Mouse (Mus musculus) regulatory T cell (primary cell): ENCODE data around the gene Ccdc167.
"Not testable (repeated sequence)": the region's sequence is repeated elsewhere in the genome, so short reads cannot be mapped to it uniquely, and the experiment has no call there.

Source experiments
- in situ Hi-C: fragments of 300-600 bp; cut with MboI, MseI; formaldehyde crosslinking; loops from one replicate; pipeline ENCODE4 v1.15.1; 2025; ENCODE audit warnings: high pct_unique_total_duplicates

The Ccdc167 gene

GRCm38 (mm10) chr17:29719628-29720575, 3.1 kb upstream of the Ccdc167 start:
- in situ Hi-C loops: no loop called here

- in situ Hi-C loops: no loop called here
Observed at GRCm38 (mm10) chr17:29718660-29719059, 1.8 kb upstream of the Ccdc167 start.

GRCm38 (mm10) chr17:29713734-29714133, 3.1 kb downstream of the Ccdc167 start:
- in situ Hi-C loops: not testable (repeated sequence)

- in situ Hi-C loops: no loop called here
Observed at GRCm38 (mm10) chr17:29712565-29712964, 4.3 kb downstream of the Ccdc167 start.

- in situ Hi-C loops: no loop called here
Observed at GRCm38 (mm10) chr17:29711745-29712431, 5.0 kb downstream of the Ccdc167 start.

- in situ Hi-C loops: no loop called here
Observed at GRCm38 (mm10) chr17:29711076-29711744, 5.6 kb downstream of the Ccdc167 start.

GRCm38 (mm10) chr17:29710562-29711044, 6.2 kb downstream of the Ccdc167 start:
- in situ Hi-C loops: no loop called here

GRCm38 (mm10) chr17:29708783-29709182, 8.1 kb downstream of the Ccdc167 start:
- in situ Hi-C loops: no loop called here

- in situ Hi-C loops: no loop called here
Observed at GRCm38 (mm10) chr17:29706981-29707545, 9.8 kb downstream of the Ccdc167 start.

GRCm38 (mm10) chr17:29705881-29706280, 11.0 kb downstream of the Ccdc167 start:
- in situ Hi-C loops: no loop called here

- in situ Hi-C loops: no loop called here
Observed at GRCm38 (mm10) chr17:29704781-29705180, 12.1 kb downstream of the Ccdc167 start.

GRCm38 (mm10) chr17:29702938-29703710, 13.7 kb downstream of the Ccdc167 start:
- in situ Hi-C loops: no loop called here

GRCm38 (mm10) chr17:29700573-29700972, 16.3 kb downstream of the Ccdc167 start:
- in situ Hi-C loops: no loop called here

GRCm38 (mm10) chr17:29698421-29698820, 18.4 kb downstream of the Ccdc167 start:
- in situ Hi-C loops: no loop called here

GRCm38 (mm10) chr17:29696940-29697339, 19.9 kb downstream of the Ccdc167 start:
- in situ Hi-C loops: no loop called here

- in situ Hi-C loops: no loop called here
Observed at GRCm38 (mm10) chr17:29694516-29694915, 22.3 kb downstream of the Ccdc167 start.

GRCm38 (mm10) chr17:29693571-29693970, 23.3 kb downstream of the Ccdc167 start:
- in situ Hi-C loops: no loop called here

GRCm38 (mm10) chr17:29692827-29693226, 24.0 kb downstream of the Ccdc167 start:
- in situ Hi-C loops: no loop called here

- in situ Hi-C loops: no loop called here
Observed at GRCm38 (mm10) chr17:29690257-29690656, 26.6 kb downstream of the Ccdc167 start.

GRCm38 (mm10) chr17:29688610-29689009, 28.2 kb downstream of the Ccdc167 start:
- in situ Hi-C loops: no loop called here

GRCm38 (mm10) chr17:29687373-29687772, 29.5 kb downstream of the Ccdc167 start:
- in situ Hi-C loops: no loop called here
